Mouse (Mus musculus): ENCODE measurements around the gene Tmem266.
A peak's percentile ranks its signal among the peaks of the same experiment; 100 is the strongest.

The Tmem266 gene

DNA sequence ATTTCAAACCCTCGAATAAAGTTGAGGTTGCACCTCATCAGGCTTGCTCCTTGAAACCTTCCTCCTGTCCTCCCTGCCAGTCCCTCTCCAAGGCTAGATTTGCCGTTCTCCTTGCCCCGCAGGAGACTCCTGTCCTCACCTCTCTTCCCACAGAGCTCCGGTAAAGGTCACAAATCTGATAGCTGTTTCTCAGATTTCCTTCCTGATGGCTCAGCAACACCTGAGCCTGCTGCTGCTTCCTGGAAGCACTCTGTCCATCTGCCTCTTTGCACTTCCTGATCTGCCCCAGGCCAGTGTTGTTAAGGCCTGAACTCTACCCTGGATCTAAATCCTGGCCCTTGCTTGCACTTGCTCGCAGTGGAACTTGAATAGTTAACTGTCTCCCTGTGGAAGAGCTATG lies 5.8 kb downstream of the Tmem266 start:
- no peak for DNase-seq (ENCODE audit: low spot score)

GRCm38 (mm10) chr9:55332949-55333348 lies 6.2 kb downstream of the Tmem266 start:
- peak; percentile 30 for DNase-seq (ENCODE audit: low spot score)

DNA sequence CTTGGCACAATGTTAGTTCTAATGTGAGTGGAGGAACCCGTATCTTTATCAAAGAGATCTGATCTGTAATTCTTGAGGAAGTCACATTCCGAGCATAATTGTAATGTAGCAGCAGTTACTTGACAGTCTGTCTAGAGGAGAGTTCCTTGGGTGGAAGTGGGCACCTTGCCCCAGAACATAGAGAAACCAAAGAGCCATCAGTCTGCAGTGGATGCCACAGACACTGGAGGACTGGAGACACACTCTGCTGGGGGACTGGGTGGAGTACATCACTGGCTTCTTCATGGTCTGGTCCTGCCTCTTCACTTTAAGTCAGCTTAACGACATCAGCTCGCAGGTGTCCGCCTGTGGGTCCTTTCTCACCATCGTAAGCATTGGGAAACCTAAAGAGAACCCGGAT lies 17.5 kb downstream of the Tmem266 start:
- DNase-seq (ENCODE audit: low spot score), result no peak

DNA sequence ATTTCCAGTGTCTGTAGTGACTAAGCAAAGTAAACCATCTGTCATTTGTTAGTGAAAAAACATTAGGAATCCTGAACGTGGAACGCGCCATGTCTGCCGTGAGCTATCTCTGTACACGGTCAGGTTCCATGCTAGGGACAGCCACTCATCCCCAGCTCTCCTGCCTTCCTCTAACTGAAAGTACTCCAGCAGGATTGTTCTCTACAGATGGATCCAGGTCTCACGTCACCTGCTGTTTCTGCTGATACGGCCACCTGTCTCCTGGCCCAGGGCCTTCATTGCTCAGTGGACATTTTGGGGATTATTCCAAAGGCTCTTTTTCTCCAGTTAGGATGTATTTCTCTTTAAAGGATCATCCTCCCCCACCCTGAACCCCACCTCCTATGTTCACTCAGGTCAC lies 18.6 kb downstream of the Tmem266 start:
- no peak for DNase-seq (ENCODE audit: low spot score)

GRCm38 (mm10) chr9:55348664-55349063 lies 22.0 kb downstream of the Tmem266 start:
- no peak for DNase-seq (ENCODE audit: low spot score)

- DNase-seq (ENCODE audit: low spot score), result no peak
Measured at GRCm38 (mm10) chr9:55354686-55355085, 28.0 kb downstream of the Tmem266 start.

- DNase-seq (ENCODE audit: low spot score), result peak; percentile 81
Measured at GRCm38 (mm10) chr9:55355270-55355834, 28.6 kb downstream of the Tmem266 start.

DNA sequence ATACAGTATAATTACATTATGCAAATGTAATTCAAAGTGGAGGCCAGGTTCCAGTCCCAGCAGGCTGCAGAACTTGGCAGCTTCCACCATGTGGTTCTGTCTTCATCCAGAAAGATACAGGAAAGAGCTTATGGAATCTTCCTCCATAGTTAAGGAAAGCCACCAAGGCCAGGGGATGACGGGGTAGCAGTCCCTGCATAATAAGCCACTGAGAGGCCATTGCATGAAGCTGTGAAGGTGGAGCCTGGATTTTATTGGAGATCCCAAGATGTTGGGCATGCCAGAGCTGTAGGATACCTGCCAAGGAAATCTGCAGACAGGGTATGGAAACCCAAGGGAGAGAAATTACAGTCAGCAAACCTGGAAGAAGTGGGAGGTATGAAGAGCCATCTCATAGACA lies 30.5 kb downstream of the Tmem266 start:
- DNase-seq (ENCODE audit: low spot score), result no peak

DNA sequence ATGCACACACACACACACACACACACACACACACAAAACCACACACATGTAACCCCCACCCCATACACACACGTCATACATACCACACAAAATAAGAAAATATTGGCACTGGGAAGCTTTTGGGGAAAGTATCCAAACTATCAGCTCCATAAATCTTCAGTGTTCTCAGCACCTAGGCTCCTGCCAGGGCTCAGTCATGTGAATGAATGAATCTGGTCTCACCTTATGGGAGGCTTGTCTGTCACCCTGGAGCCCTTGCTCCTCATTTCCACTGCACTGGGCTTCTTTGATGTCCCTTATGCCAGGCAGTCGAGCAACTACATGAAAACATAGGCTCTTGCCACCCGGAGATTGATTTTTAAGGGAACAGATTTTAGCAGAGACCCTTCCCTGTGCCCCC lies 33.7 kb downstream of the Tmem266 start:
- no peak for DNase-seq (ENCODE audit: low spot score)

DNA sequence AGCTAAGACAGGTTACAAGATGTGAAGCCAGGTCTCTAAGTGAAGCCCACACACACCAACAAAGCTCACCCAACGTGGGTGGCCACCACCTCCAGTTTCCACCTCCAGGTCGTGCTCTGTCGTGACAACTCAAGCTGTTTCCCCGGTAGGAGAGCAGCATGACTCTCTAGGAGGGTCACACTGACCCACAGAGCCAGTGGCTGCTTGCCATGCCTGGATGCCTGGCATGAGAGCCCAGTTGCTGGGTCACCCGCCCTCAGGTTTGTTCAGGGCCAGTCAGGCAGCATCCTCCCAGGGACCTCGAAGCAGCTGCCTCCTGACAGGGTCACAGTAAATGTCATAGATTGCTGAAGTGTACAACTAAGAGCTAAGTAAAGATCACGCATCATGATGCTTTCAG lies 34.1 kb downstream of the Tmem266 start:
- DNase-seq (ENCODE audit: low spot score), result no peak

DNA sequence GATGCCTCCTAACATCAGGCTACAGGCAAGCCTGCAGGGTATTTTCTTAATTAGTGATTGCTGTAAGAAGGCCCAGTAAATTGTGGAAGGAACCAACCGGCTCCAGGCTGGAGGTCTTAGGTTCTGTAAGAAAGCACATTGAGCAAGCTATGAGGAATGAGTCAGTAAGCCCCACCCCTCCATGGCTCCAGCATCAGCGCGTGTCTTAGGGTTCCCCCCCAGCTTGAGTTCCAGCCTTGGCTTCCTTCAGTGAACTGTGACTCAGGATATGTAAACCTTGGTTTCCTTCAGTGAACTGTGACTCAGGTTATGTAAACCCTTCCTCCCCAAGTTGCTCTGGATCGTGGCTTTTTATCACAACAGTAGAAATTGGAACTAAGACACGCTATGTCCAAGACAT lies 35.3 kb downstream of the Tmem266 start:
- no peak for DNase-seq (ENCODE audit: low spot score)

GRCm38 (mm10) chr9:55363707-55364106 lies 37.0 kb downstream of the Tmem266 start:
- no peak for DNase-seq (ENCODE audit: low spot score)

DNA sequence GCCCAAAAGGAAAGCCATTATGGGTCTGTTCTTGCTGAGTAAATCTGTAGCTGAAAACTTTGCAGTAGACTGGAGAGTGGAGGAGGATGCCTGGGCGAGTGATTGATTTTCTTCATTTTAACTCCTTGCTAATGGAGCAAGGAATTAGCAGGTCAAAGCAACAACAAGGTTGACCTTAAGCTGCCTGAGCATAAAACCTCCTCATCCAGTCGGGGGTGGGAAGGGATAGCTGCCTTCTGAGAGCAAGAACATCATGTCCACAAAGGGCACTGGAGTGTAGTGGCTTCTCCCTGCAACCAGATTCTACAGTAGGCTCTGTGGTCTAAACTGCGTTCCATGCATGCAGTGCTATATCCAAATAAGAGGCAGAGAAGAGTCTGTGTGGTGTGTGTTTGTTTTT lies 41.3 kb downstream of the Tmem266 start:
- DNase-seq (ENCODE audit: low spot score), result peak; percentile 14

- no peak for DNase-seq (ENCODE audit: low spot score)
Measured at GRCm38 (mm10) chr9:55371908-55372307, 45.2 kb downstream of the Tmem266 start.

- no peak for DNase-seq (ENCODE audit: low spot score)
Measured at GRCm38 (mm10) chr9:55377603-55378250, 51.0 kb downstream of the Tmem266 start.

- DNase-seq (ENCODE audit: low spot score), result no peak
Measured at GRCm38 (mm10) chr9:55381456-55381855, 54.7 kb downstream of the Tmem266 start.

DNA sequence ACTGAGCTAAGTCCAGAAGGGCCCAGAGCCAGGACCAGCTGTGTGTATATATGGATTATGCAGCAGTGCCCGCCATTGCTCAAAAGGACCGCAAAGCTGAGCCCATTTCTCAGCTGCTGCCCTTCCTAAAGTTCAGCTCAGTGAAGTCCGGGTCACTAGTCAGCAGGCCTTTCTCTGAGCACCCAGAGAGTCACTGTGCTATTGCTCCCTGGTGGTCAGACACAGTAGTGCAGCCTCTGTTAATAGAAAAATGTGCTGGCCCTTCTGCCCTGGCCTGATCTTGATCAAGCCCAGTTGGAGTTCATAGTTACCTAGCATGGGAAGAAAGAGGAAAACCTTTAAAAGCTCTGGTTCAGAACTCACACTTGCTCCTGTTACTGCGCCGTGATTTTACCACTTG lies 55.7 kb downstream of the Tmem266 start:
- peak; percentile 76 for DNase-seq (ENCODE audit: low spot score)

- no peak for DNase-seq (ENCODE audit: low spot score)
Measured at GRCm38 (mm10) chr9:55386117-55386516, 59.4 kb downstream of the Tmem266 start.

- DNase-seq (ENCODE audit: low spot score), result no peak
Measured at GRCm38 (mm10) chr9:55387862-55388505, 61.3 kb downstream of the Tmem266 start.

DNA sequence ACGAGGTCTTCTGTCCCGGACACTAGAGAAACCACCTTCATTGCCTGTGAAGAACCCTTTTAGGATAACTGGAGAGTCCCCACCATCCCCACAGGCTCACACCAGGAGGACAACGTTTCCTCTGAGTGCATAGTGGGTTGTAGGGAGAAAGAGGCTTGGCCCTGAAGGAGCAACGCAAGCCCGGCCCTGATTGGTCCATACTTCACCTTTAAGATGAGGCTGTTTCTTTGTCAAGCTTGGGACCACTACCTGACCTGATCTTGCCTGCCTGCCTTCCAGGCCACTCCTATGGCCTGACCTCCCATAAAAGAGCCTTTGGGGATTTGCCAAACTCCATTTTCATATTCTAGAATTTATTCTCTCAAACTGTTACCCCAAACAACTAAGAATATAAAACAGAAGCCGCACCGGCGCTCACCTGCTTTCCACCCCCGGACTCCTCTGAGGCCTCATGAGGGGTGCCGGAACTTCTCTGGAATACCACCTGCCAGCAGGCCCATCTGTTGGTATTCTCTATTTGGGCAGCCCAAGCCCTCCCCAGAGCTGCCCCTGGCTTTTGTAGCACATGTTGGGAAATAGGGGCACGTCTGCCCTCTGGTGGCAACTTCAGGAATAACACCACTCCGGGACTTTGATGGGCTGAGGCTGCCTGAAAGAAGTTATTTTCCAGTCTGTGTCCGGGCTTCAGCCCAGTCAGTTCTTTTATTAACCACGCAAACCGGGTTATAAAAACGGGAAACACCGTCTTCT lies 65.4 kb downstream of the Tmem266 start:
- peak; percentile 78 for DNase-seq (ENCODE audit: low spot score)

GRCm38 (mm10) chr9:55395650-55396049 lies 68.9 kb downstream of the Tmem266 start:
- no peak for DNase-seq (ENCODE audit: low spot score)

- DNase-seq (ENCODE audit: low spot score), result no peak
Measured at GRCm38 (mm10) chr9:55398985-55399554, 72.4 kb downstream of the Tmem266 start.

GRCm38 (mm10) chr9:55402276-55402675 lies 75.6 kb downstream of the Tmem266 start:
- DNase-seq (ENCODE audit: low spot score), result no peak
